Mouse (Mus musculus): ENCODE data around the gene Mgll. TPM values are rescaled to one million over a fixed set of nuclear protein-coding genes. Genes with fewer than 3 reads are reported as not detected.

The Mgll gene
- polyA plus RNA-seq (2014; fragmentation: Nextera tagmentation; extraction: Ambion mirVana), result 102 and 104 TPM in 2 replicates

- WGBS, result under 1% methylated on average over 90 of the region's 105 CpGs
Observed at GRCm38 (mm10) chr6:88724313-88725195, at the start of gene Mgll. Gene Mgll, plus strand, starts transcription at chr6:88724412.

GRCm38 (mm10) chr6:88675815-88676214 is 48.4 kb upstream of the Mgll start:
- Histone ChIP-seq H3K4me3 (ENCODE audit: low read depth, low read length) (no peak overlapping the region), H3K36me3 (ENCODE audit: control insufficient read depth, insufficient read depth, low read length) (no peaks in the 10 kb centered on the region), H3K9ac (replicated peaks; ENCODE audit: low read depth, low read length) (no peak overlapping the region), H3K4me1 (ENCODE audit: control insufficient read depth, insufficient read depth, low read length) (no peaks in the 10 kb centered on the region), H3K9me3 (ENCODE audit: control insufficient read depth, low read depth, low read length) (no peaks in the 10 kb centered on the region), H3K27ac (ENCODE audit: low read length) (no peak overlapping the region), H3K27me3 (ENCODE audit: control insufficient read depth, insufficient read depth, low read length) (no peaks in the 10 kb centered on the region), H3K4me2 (replicated peaks; ENCODE audit: low read depth, low read length) (no peak overlapping the region)
- 82% methylated on average over 2 of the region's 2 CpGs for WGBS
- ATAC-seq (ENCODE audit: insufficient number of reproducible peaks, insufficient read depth, low FRiP score, low read depth), result no peak

More at GRCm38 (mm10) chr6:88724313-88725195, at the start of gene Mgll:
- H3K27ac ChIP-seq (ENCODE audit: low read length), result peak within 1 kb of the TSS; percentile 68
- peak within 1 kb of the TSS; percentile 86 for H3K4me2 ChIP-seq (replicated peaks; ENCODE audit: low read depth, low read length)
- no peaks in the 10 kb centered on the region for H3K9me3 ChIP-seq (ENCODE audit: control insufficient read depth, low read depth, low read length)
- no peaks in the 10 kb centered on the region; the same call in 1 of the 2 replicates for H3K36me3 ChIP-seq (ENCODE audit: control insufficient read depth, insufficient read depth, low read length)
- ATAC-seq (ENCODE audit: insufficient number of reproducible peaks, insufficient read depth, low FRiP score, low read depth), result peak; percentile 86
- peaks cover 6% of the 10 kb centered on the region; the same call in 1 of the 2 replicates for H3K4me1 ChIP-seq (ENCODE audit: control insufficient read depth, insufficient read depth, low read length)
- H3K9ac ChIP-seq (replicated peaks; ENCODE audit: low read depth, low read length), result peak within 1 kb of the TSS; percentile 71
- no peaks in the 10 kb centered on the region for H3K27me3 ChIP-seq (ENCODE audit: control insufficient read depth, insufficient read depth, low read length)
- peak within 1 kb of the TSS; percentile 69 for H3K4me3 ChIP-seq (ENCODE audit: low read depth, low read length)

- H3K27me3 ChIP-seq (ENCODE audit: control insufficient read depth, insufficient read depth, low read length), result no peaks in the 10 kb centered on the region
- 87% methylated on average over 6 of the region's 6 CpGs for WGBS
- H3K9me3 ChIP-seq (ENCODE audit: control insufficient read depth, low read depth, low read length), result no peaks in the 10 kb centered on the region
- no peaks in the 10 kb centered on the region for H3K4me1 ChIP-seq (ENCODE audit: control insufficient read depth, insufficient read depth, low read length)
- no peak for ATAC-seq (ENCODE audit: insufficient number of reproducible peaks, insufficient read depth, low FRiP score, low read depth)
- H3K4me3 ChIP-seq (ENCODE audit: low read depth, low read length), result no peak overlapping the region
- H3K27ac ChIP-seq (ENCODE audit: low read length), result no peak overlapping the region
- no peaks in the 10 kb centered on the region for H3K36me3 ChIP-seq (ENCODE audit: control insufficient read depth, insufficient read depth, low read length)
- H3K9ac ChIP-seq (replicated peaks; ENCODE audit: low read depth, low read length), result no peak overlapping the region
- no peak overlapping the region for H3K4me2 ChIP-seq (replicated peaks; ENCODE audit: low read depth, low read length)
Observed at GRCm38 (mm10) chr6:88676753-88677736, 47.2 kb upstream of the Mgll start.

DNA sequence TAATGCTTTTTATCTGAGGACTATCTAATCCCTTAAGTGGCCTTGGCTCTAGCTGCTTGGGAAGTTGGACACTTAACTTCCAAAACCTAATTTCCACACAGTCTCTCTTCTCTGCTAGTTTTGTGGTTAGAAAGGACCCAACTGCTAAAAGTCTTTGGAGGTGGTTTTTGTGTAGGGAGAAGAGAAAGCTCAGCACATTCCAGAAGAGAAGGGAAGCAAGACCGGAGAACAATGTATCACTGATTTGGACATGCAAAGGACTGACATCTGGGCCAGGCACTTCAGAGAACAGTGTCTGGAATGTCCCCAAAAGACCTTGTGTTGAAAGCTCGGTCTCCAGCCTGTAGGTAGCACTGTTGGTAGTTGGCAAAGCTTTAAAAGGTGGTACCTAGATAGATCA is 46.5 kb upstream of the Mgll start:
- Histone ChIP-seq H3K27me3 (ENCODE audit: control insufficient read depth, insufficient read depth, low read length) (no peaks in the 10 kb centered on the region), H3K27ac (ENCODE audit: low read length) (no peak overlapping the region), H3K36me3 (ENCODE audit: control insufficient read depth, insufficient read depth, low read length) (no peaks in the 10 kb centered on the region), H3K9me3 (ENCODE audit: control insufficient read depth, low read depth, low read length) (no peaks in the 10 kb centered on the region), H3K4me2 (replicated peaks; ENCODE audit: low read depth, low read length) (no peak overlapping the region), H3K4me3 (ENCODE audit: low read depth, low read length) (no peak overlapping the region), H3K4me1 (ENCODE audit: control insufficient read depth, insufficient read depth, low read length) (no peaks in the 10 kb centered on the region), H3K9ac (replicated peaks; ENCODE audit: low read depth, low read length) (no peak overlapping the region)
- no peak for ATAC-seq (ENCODE audit: insufficient number of reproducible peaks, insufficient read depth, low FRiP score, low read depth)
- 51% methylated on average over 2 of the region's 2 CpGs for WGBS

- Histone ChIP-seq H3K4me2 (replicated peaks; ENCODE audit: low read depth, low read length) (no peak overlapping the region), H3K9ac (replicated peaks; ENCODE audit: low read depth, low read length) (no peak overlapping the region), H3K4me3 (ENCODE audit: low read depth, low read length) (no peak overlapping the region), H3K4me1 (ENCODE audit: control insufficient read depth, insufficient read depth, low read length) (0 out of 2 replicates have a peak, but pooled peaks cover 6% of the 10 kb centered on the region), H3K27me3 (ENCODE audit: control insufficient read depth, insufficient read depth, low read length) (no peaks in the 10 kb centered on the region), H3K27ac (ENCODE audit: low read length) (no peak overlapping the region), H3K36me3 (ENCODE audit: control insufficient read depth, insufficient read depth, low read length) (no peaks in the 10 kb centered on the region), H3K9me3 (ENCODE audit: control insufficient read depth, low read depth, low read length) (0 out of 2 replicates have a peak, but pooled peaks cover under 1% of the 10 kb centered on the region)
- no peak for ATAC-seq (ENCODE audit: insufficient number of reproducible peaks, insufficient read depth, low FRiP score, low read depth)
- WGBS, result 76% methylated on average over 3 of the region's 3 CpGs
Observed at GRCm38 (mm10) chr6:88681026-88681425, 43.2 kb upstream of the Mgll start.

DNA sequence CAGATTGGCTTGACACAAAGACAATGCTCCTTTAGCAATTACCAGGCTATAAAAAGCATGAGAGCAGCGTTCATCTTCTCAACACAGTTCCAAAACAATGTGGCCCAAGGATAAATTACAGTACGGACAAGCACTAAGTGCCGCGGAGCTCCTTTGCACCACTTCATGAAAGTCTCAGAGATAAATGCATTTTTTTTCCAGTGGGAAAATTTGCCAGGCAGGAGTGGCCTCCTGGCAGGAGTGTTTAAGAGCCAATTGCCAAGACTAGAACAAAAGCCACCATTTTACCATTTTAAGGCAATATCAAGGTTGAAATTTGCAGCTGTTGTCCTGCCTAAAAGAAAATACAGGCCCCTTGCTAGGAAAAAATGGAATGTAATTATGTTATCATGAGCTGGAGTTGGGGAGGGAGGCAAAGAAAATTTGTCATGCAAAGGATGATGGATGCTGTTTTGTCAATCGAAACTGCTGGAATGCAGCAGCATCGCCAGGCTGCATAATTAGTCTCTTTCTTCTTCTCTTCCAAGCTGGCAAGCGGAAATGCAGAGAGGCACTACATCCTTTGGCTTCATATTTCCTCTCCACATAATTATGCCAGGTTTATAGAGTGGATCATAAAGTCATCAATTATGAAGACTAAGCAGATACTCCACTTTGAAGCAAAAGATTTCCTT is 40.7 kb upstream of the Mgll start:
- 0 out of 2 replicates have a peak, but pooled peaks cover 4% of the 10 kb centered on the region for H3K9me3 ChIP-seq (ENCODE audit: control insufficient read depth, low read depth, low read length)
- H3K4me2 ChIP-seq (replicated peaks; ENCODE audit: low read depth, low read length), result no peak overlapping the region
- H3K4me1 ChIP-seq (ENCODE audit: control insufficient read depth, insufficient read depth, low read length), result 0 out of 2 replicates have a peak, but pooled peaks cover 14% of the 10 kb centered on the region
- no peaks in the 10 kb centered on the region for H3K27me3 ChIP-seq (ENCODE audit: control insufficient read depth, insufficient read depth, low read length)
- no peak for ATAC-seq (ENCODE audit: insufficient number of reproducible peaks, insufficient read depth, low FRiP score, low read depth)
- peak overlapping the region; percentile 34; the same call in 1 of the 2 replicates for H3K27ac ChIP-seq (ENCODE audit: low read length)
- 27% methylated on average over 7 of the region's 7 CpGs for WGBS
- H3K36me3 ChIP-seq (ENCODE audit: control insufficient read depth, insufficient read depth, low read length), result no peaks in the 10 kb centered on the region
- H3K4me3 ChIP-seq (ENCODE audit: low read depth, low read length), result no peak overlapping the region
- no peak overlapping the region for H3K9ac ChIP-seq (replicated peaks; ENCODE audit: low read depth, low read length)

DNA sequence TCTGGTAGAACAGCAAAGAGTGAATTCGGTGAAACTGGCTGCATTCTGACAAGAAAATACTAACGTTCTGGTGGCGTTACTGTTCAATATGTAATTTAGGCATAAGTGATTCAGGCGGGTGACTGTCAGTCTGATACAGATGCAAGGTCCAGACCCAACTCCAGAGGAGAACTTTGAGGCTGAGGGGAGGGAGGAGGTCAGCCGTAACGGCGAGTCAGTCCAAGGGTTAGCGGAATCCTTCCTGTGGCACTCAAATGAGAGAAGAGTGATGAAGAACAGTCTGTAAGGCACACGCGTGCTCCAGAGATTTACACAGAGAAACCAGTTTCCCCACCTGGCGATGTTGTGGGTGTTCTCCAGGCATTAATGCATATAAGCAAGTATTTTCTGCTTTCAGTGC is 36.0 kb upstream of the Mgll start:
- Histone ChIP-seq H3K4me1 (ENCODE audit: control insufficient read depth, insufficient read depth, low read length) (0 out of 2 replicates have a peak, but pooled peaks cover 14% of the 10 kb centered on the region), H3K4me2 (replicated peaks; ENCODE audit: low read depth, low read length) (no peak overlapping the region), H3K27me3 (ENCODE audit: control insufficient read depth, insufficient read depth, low read length) (no peaks in the 10 kb centered on the region), H3K36me3 (ENCODE audit: control insufficient read depth, insufficient read depth, low read length) (no peaks in the 10 kb centered on the region), H3K4me3 (ENCODE audit: low read depth, low read length) (no peak overlapping the region), H3K27ac (ENCODE audit: low read length) (peak overlapping the region; percentile 93), H3K9ac (replicated peaks; ENCODE audit: low read depth, low read length) (no peak overlapping the region), H3K9me3 (ENCODE audit: control insufficient read depth, low read depth, low read length) (0 out of 2 replicates have a peak, but pooled peaks cover 4% of the 10 kb centered on the region)
- no peak; the same call in 1 of the 2 replicates for ATAC-seq (ENCODE audit: insufficient number of reproducible peaks, insufficient read depth, low FRiP score, low read depth)
- WGBS, result 51% methylated on average over 11 of the region's 11 CpGs
